Mouse (Mus musculus): ENCODE measurements at regions not wholly inside any gene's neighbourhood (a gene's known extent, or its start where the extent isn't known, plus 50 kb on each side); places are given as distances from the start of the nearest gene placed in this dataset.

DNA sequence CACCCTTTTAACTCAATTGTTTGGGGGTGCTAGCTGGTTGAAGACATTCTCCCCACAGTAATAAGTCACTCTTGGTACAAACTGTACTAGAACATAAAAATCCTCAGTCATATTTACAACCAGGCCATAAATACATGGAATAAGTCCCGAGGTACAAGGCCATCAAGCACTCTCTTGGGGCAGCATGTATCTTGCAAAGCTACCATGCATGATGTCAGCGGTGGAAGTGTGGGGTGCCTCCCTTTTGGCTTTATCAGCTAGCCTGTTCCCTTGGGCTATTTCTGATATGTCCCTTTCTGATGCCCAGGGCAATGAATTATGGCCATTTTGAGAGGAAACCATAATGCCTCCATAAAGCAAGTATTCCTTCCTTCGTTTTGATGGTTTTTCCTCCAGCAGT, 159.8 kb upstream of the Ddhd1 start:
- Histone ChIP-seq H3K9me3 (ENCODE audit: control insufficient read depth, low read length) (no peaks in the 10 kb centered on the region), H3K36me3 (ENCODE audit: control insufficient read depth, insufficient read depth, low read length) (no peaks in the 10 kb centered on the region), H3K9ac (ENCODE audit: low read depth, low read length) (no peak overlapping the region), H3K27me3 (replicated peaks; ENCODE audit: control insufficient read depth, insufficient read depth, low read length) (no peaks in the 10 kb centered on the region), H3K4me1 (ENCODE audit: control insufficient read depth, insufficient read depth, low read length) (no peaks in the 10 kb centered on the region), H3K4me3 (ENCODE audit: low read length) (no peak overlapping the region), H3K4me2 (ENCODE audit: low read depth, low read length) (no peak overlapping the region), H3K27ac (ENCODE audit: low read length) (no peak overlapping the region)
- WGBS: 82% methylated on average over 3 of the region's 3 CpGs
- no peak for ATAC-seq

DNA sequence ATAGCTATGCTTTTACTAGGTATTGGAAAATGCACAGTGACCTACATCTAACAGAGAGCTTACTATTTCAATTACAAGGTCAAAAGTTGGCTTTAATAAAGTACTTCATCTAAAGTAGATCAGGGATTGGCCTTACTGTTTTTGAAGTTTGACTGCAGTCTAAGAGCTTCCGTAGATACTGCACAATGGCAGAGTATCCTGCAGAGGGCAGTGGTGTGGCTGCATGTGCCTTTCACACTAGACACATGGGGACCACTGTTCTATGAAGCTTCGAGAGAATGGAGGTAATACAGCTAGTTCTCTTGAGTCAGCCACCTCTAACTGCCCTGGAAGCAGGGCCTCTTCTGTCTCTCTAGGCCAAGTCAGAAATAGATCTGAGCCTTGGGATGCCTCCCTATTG, 166.7 kb upstream of the Ddhd1 start:
- no peaks in the 10 kb centered on the region for H3K4me1 ChIP-seq (ENCODE audit: control insufficient read depth, insufficient read depth, low read length)
- no peak overlapping the region for H3K27ac ChIP-seq (ENCODE audit: low read length)
- no peak overlapping the region for H3K9ac ChIP-seq (ENCODE audit: low read depth, low read length)
- no peaks in the 10 kb centered on the region for H3K36me3 ChIP-seq (ENCODE audit: control insufficient read depth, insufficient read depth, low read length)
- no peak overlapping the region for H3K4me2 ChIP-seq (ENCODE audit: low read depth, low read length)
- no peak for ATAC-seq
- no peaks in the 10 kb centered on the region for H3K27me3 ChIP-seq (replicated peaks; ENCODE audit: control insufficient read depth, insufficient read depth, low read length)
- H3K9me3 ChIP-seq (ENCODE audit: control insufficient read depth, low read length): no peaks in the 10 kb centered on the region
- no peak overlapping the region for H3K4me3 ChIP-seq (ENCODE audit: low read length)
- 76% methylated on average over 2 of the region's 2 CpGs for WGBS

DNA sequence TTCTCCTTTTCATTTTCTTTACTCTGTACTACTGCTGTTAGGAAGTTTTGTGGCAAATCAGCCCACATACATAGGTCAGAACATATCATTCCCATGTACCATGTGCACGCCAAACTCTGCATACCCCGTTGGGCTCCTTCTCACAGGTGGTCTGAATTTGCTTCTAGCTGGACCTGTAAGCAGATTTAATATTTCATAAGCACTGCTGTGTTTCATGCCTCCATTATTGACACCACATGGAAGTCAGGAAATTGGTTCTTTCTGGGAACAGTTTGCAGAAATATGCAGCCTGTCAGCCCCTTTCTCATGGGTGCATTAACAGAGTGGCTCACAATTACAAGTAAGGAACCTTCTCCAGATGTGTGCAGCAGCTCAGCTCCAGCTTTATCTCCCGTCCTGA, 168.1 kb upstream of the Ddhd1 start:
- no peak overlapping the region for H3K4me2 ChIP-seq (ENCODE audit: low read depth, low read length)
- 61% methylated on average over 3 of the region's 3 CpGs for WGBS
- H3K9ac ChIP-seq (ENCODE audit: low read depth, low read length): no peak overlapping the region
- no peak overlapping the region for H3K27ac ChIP-seq (ENCODE audit: low read length)
- ATAC-seq: no peak
- no peaks in the 10 kb centered on the region for H3K36me3 ChIP-seq (ENCODE audit: control insufficient read depth, insufficient read depth, low read length)
- no peaks in the 10 kb centered on the region for H3K27me3 ChIP-seq (replicated peaks; ENCODE audit: control insufficient read depth, insufficient read depth, low read length)
- H3K9me3 ChIP-seq (ENCODE audit: control insufficient read depth, low read length): no peaks in the 10 kb centered on the region
- no peaks in the 10 kb centered on the region for H3K4me1 ChIP-seq (ENCODE audit: control insufficient read depth, insufficient read depth, low read length)
- no peak overlapping the region for H3K4me3 ChIP-seq (ENCODE audit: low read length)

GRCm38 (mm10) chr14:45827096-45827495, 169.2 kb upstream of the Ddhd1 start:
- 55% methylated on average over 1 of the region's 1 CpGs for WGBS
- Histone ChIP-seq H3K4me1 (ENCODE audit: control insufficient read depth, insufficient read depth, low read length) (no peaks in the 10 kb centered on the region), H3K27me3 (replicated peaks; ENCODE audit: control insufficient read depth, insufficient read depth, low read length) (no peaks in the 10 kb centered on the region), H3K27ac (ENCODE audit: low read length) (no peak overlapping the region), H3K9me3 (ENCODE audit: control insufficient read depth, low read length) (no peaks in the 10 kb centered on the region), H3K4me2 (ENCODE audit: low read depth, low read length) (no peak overlapping the region), H3K36me3 (ENCODE audit: control insufficient read depth, insufficient read depth, low read length) (no peaks in the 10 kb centered on the region), H3K9ac (ENCODE audit: low read depth, low read length) (no peak overlapping the region), H3K4me3 (ENCODE audit: low read length) (no peak overlapping the region)
- no peak for ATAC-seq

GRCm38 (mm10) chr14:45830457-45830856, 172.5 kb upstream of the Ddhd1 start:
- WGBS: 88% methylated on average over 5 of the region's 5 CpGs
- Histone ChIP-seq H3K4me3 (ENCODE audit: low read length) (no peak overlapping the region), H3K36me3 (ENCODE audit: control insufficient read depth, insufficient read depth, low read length) (no peaks in the 10 kb centered on the region), H3K27ac (ENCODE audit: low read length) (no peak overlapping the region), H3K4me2 (ENCODE audit: low read depth, low read length) (no peak overlapping the region), H3K9ac (ENCODE audit: low read depth, low read length) (no peak overlapping the region), H3K9me3 (ENCODE audit: control insufficient read depth, low read length) (no peaks in the 10 kb centered on the region), H3K4me1 (ENCODE audit: control insufficient read depth, insufficient read depth, low read length) (no peaks in the 10 kb centered on the region), H3K27me3 (replicated peaks; ENCODE audit: control insufficient read depth, insufficient read depth, low read length) (no peaks in the 10 kb centered on the region)
- no peak for ATAC-seq

GRCm38 (mm10) chr14:45837039-45837438, 179.1 kb upstream of the Ddhd1 start:
- Histone ChIP-seq H3K4me2 (ENCODE audit: low read depth, low read length) (no peak overlapping the region), H3K36me3 (ENCODE audit: control insufficient read depth, insufficient read depth, low read length) (no peaks in the 10 kb centered on the region), H3K9ac (ENCODE audit: low read depth, low read length) (no peak overlapping the region), H3K4me3 (ENCODE audit: low read length) (no peak overlapping the region), H3K27me3 (replicated peaks; ENCODE audit: control insufficient read depth, insufficient read depth, low read length) (no peaks in the 10 kb centered on the region), H3K27ac (ENCODE audit: low read length) (no peak overlapping the region), H3K4me1 (ENCODE audit: control insufficient read depth, insufficient read depth, low read length) (no peaks in the 10 kb centered on the region), H3K9me3 (ENCODE audit: control insufficient read depth, low read length) (no peaks in the 10 kb centered on the region)
- WGBS: 86% methylated on average over 11 of the region's 11 CpGs
- no peak for ATAC-seq

DNA sequence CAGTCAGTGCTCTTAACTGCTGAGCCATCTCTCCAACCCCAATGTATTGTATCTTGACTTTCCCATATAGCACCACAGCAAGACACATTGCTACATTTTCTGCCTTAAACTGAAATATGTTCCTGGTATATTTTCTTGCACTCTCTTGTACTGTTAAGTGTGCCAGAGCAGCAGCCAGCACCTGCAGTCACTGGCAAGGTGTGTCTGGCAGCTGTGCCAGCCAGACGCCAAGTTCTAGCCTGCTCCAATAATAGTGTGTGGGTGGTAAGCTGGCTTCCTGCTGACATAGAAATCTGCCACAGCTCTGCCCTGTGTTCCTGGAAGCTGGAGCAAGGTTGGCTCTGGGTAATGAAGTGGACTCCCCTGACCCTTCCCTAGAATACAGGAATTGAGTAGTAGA, 185.9 kb upstream of the Ddhd1 start:
- no peak overlapping the region for H3K4me3 ChIP-seq (ENCODE audit: low read length)
- H3K27ac ChIP-seq (ENCODE audit: low read length): 0 out of 2 replicates have a peak overlapping the region, but pooled peaks have one; percentile 2
- H3K4me2 ChIP-seq (ENCODE audit: low read depth, low read length): no peak overlapping the region
- no peaks in the 10 kb centered on the region for H3K4me1 ChIP-seq (ENCODE audit: control insufficient read depth, insufficient read depth, low read length)
- no peaks in the 10 kb centered on the region for H3K9me3 ChIP-seq (ENCODE audit: control insufficient read depth, low read length)
- no peaks in the 10 kb centered on the region for H3K27me3 ChIP-seq (replicated peaks; ENCODE audit: control insufficient read depth, insufficient read depth, low read length)
- H3K36me3 ChIP-seq (ENCODE audit: control insufficient read depth, insufficient read depth, low read length): no peaks in the 10 kb centered on the region
- WGBS: 88% methylated on average over 1 of the region's 1 CpGs
- H3K9ac ChIP-seq (ENCODE audit: low read depth, low read length): no peak overlapping the region
- ATAC-seq: no peak

GRCm38 (mm10) chr14:45850588-45850987, 192.6 kb upstream of the Ddhd1 start:
- Histone ChIP-seq H3K9ac (ENCODE audit: low read depth, low read length) (no peak overlapping the region), H3K4me2 (ENCODE audit: low read depth, low read length) (no peak overlapping the region), H3K27me3 (replicated peaks; ENCODE audit: control insufficient read depth, insufficient read depth, low read length) (no peaks in the 10 kb centered on the region), H3K4me3 (ENCODE audit: low read length) (no peak overlapping the region), H3K36me3 (ENCODE audit: control insufficient read depth, insufficient read depth, low read length) (no peaks in the 10 kb centered on the region), H3K4me1 (ENCODE audit: control insufficient read depth, insufficient read depth, low read length) (no peaks in the 10 kb centered on the region), H3K9me3 (ENCODE audit: control insufficient read depth, low read length) (no peaks in the 10 kb centered on the region), H3K27ac (ENCODE audit: low read length) (no peak overlapping the region)
- ATAC-seq: no peak
- WGBS: 70% methylated on average over 8 of the region's 8 CpGs

DNA sequence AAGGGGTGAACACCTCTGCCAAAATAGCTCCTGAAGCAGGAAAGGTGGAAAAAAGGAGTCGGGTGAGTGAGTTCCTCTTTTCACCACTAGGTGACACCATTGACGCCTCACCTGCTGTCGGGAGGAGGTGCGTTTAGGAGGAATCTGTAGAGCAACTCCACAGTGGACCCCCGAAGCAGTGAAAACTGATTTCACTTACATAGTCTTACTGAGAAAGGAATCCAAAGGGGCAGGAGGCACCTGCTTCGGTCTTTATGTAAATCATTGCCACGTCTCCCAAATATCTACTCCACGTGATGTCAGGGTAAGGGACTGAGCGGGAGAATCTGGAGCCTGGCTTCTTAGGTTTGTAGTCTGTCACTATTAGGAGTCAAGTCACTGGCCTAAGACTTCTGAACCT, 220.5 kb upstream of the Ddhd1 start:
- H3K9me3 ChIP-seq (ENCODE audit: control insufficient read depth, low read length): no peaks in the 10 kb centered on the region

GRCm38 (mm10) chr14:45920783-45921182, 262.8 kb upstream of the Ddhd1 start:
- H3K9ac ChIP-seq (ENCODE audit: low read depth, low read length): no peak overlapping the region
- 19% methylated on average over 6 of the region's 6 CpGs for WGBS
- no peak overlapping the region for H3K4me2 ChIP-seq (ENCODE audit: low read depth, low read length)
- 0 out of 2 replicates have a peak, but pooled peaks have one; percentile 9 for ATAC-seq
- H3K27me3 ChIP-seq (replicated peaks; ENCODE audit: control insufficient read depth, insufficient read depth, low read length): no peaks in the 10 kb centered on the region
- H3K4me3 ChIP-seq (ENCODE audit: low read length): no peak overlapping the region
- H3K36me3 ChIP-seq (ENCODE audit: control insufficient read depth, insufficient read depth, low read length): no peaks in the 10 kb centered on the region
- no peaks in the 10 kb centered on the region for H3K9me3 ChIP-seq (ENCODE audit: control insufficient read depth, low read length)
- H3K27ac ChIP-seq (ENCODE audit: low read length): peak overlapping the region; percentile 0; the same call in 1 of the 2 replicates
- peaks cover 6% of the 10 kb centered on the region; the same call in 1 of the 2 replicates for H3K4me1 ChIP-seq (ENCODE audit: control insufficient read depth, insufficient read depth, low read length)

More for the DNA sequence above, 220.5 kb upstream of the Ddhd1 start:
- H3K9ac ChIP-seq (ENCODE audit: low read depth, low read length): no peak overlapping the region
- WGBS: 17% methylated on average over 9 of the region's 9 CpGs
- ATAC-seq: no peak
- H3K4me1 ChIP-seq (ENCODE audit: control insufficient read depth, insufficient read depth, low read length): no peaks in the 10 kb centered on the region
- H3K4me3 ChIP-seq (ENCODE audit: low read length): no peak overlapping the region
- H3K27me3 ChIP-seq (replicated peaks; ENCODE audit: control insufficient read depth, insufficient read depth, low read length): no peaks in the 10 kb centered on the region
- H3K36me3 ChIP-seq (ENCODE audit: control insufficient read depth, insufficient read depth, low read length): no peaks in the 10 kb centered on the region
- no peak overlapping the region for H3K27ac ChIP-seq (ENCODE audit: low read length)
- H3K4me2 ChIP-seq (ENCODE audit: low read depth, low read length): no peak overlapping the region
